Mouse (Mus musculus) CH12.LX (cell line): ENCODE measurements at regions not wholly inside any gene's neighbourhood (a gene's known extent, or its start where the extent isn't known, plus 50 kb on each side); places are given as distances from the start of the nearest gene placed in this dataset.

ENCODE experiments used
- DNase-seq: peaks from one replicate; pipeline ENCODE4 v3.0.0-alpha.2; 2013; ENCODE audit errors: extremely low read depth
- H3K27ac ChIP-seq: 2 replicates; pipeline ENCODE4 v1.5.1; 2012; ENCODE audit warnings: low read depth, mild to moderate bottlenecking, control low read depth, moderate library complexity; ENCODE audit not compliant: insufficient read depth
- H3K27me3 ChIP-seq: replicated peaks from 2 replicates; pipeline ENCODE3; 2012; ENCODE audit warnings: inconsistent platforms
- H3K36me3 ChIP-seq, 2 experiments: replicated peaks in 1 of 2; 2 replicates each; pipeline versions ENCODE3 to v1.6.1; 2012; ENCODE audit warnings: inconsistent platforms in 1 of 2, low read length in 1 of 2, mild to moderate bottlenecking in 1 of 2, mixed read lengths in 1 of 2, moderate library complexity in 1 of 2; ENCODE audit not compliant: control insufficient read depth in 1 of 2, insufficient read depth in 1 of 2
- H3K4me1 ChIP-seq, 2 experiments: 2 replicates each; pipeline ENCODE4 v1.6.1; 2012; ENCODE audit warnings: inconsistent platforms in 1 of 2, moderate library complexity in 1 of 2; ENCODE audit not compliant: insufficient read depth in 2 of 2, control insufficient read depth in 1 of 2
- H3K4me2 ChIP-seq: 2 replicates; pipeline ENCODE4 v1.6.1; 2012; ENCODE audit warnings: low read depth, mild to moderate bottlenecking, control low read depth; ENCODE audit not compliant: poor library complexity, insufficient read depth, severe bottlenecking
- H3K4me3 ChIP-seq, 3 experiments: fragments of 150-350 bp in 1 of 3; sonication (generic) in 1 of 3; replicated peaks in 1 of 3; 2 replicates each; pipeline versions ENCODE3 to v1.5.1; 2011 to 2012; ENCODE audit warnings: low read depth in 2 of 3, low read length in 2 of 3, mild to moderate bottlenecking in 2 of 3, moderate library complexity in 2 of 3, control low read depth in 1 of 3, improper control_type of control experiment in 1 of 3, inconsistent platforms in 1 of 3, mixed read lengths in 1 of 3; ENCODE audit not compliant: poor library complexity in 1 of 3
- H3K79me2 ChIP-seq: replicated peaks from 2 replicates; pipeline ENCODE4 v1.6.1; 2012; ENCODE audit warnings: mild to moderate bottlenecking, moderate library complexity; ENCODE audit not compliant: control insufficient read depth, poor library complexity, insufficient read depth, severe bottlenecking; ENCODE audit errors: extremely low read depth
- H3K9ac ChIP-seq: 2 replicates; pipeline ENCODE4 v1.6.1; 2012; ENCODE audit warnings: low read depth, mild to moderate bottlenecking, control low read depth, moderate library complexity; ENCODE audit not compliant: insufficient read depth
- H3K9me3 ChIP-seq: replicated peaks from 2 replicates; pipeline ENCODE3; 2012; ENCODE audit warnings: low read length, inconsistent platforms, mixed read lengths
- BHLHE40 ChIP-seq: IDR thresholded peaks from 2 replicates; pipeline ENCODE4 v1.6.1; 2011; ENCODE audit warnings: mild to moderate bottlenecking, low read depth, low read length, improper control_type of control experiment
- ELF1 ChIP-seq: IDR thresholded peaks from 2 replicates; pipeline ENCODE4 v1.6.1; 2014; ENCODE audit warnings: low read depth, mild to moderate bottlenecking, inconsistent platforms, low read length, improper control_type of control experiment
- ETS1 ChIP-seq: conservative IDR thresholded peaks from 2 replicates; pipeline ENCODE4 v1.6.1; 2012; ENCODE audit warnings: low read depth, mild to moderate bottlenecking, inconsistent platforms, low read length, improper control_type of control experiment, moderate library complexity
- GABPA ChIP-seq: IDR thresholded peaks from 2 replicates; pipeline ENCODE4 v1.6.1; 2012; ENCODE audit warnings: low read depth, low read length, improper control_type of control experiment, inconsistent platforms; ENCODE audit not compliant: insufficient replicate concordance
- HCFC1 ChIP-seq: IDR thresholded peaks from 2 replicates; pipeline ENCODE4 v1.6.1; 2012; ENCODE audit warnings: low read depth, mild to moderate bottlenecking, inconsistent platforms, low read length, improper control_type of control experiment
- JUND ChIP-seq: conservative IDR thresholded peaks from 2 replicates; pipeline ENCODE4 v1.6.1; 2011; ENCODE audit warnings: low read depth, low read length, improper control_type of control experiment
- MAFK ChIP-seq: IDR thresholded peaks from 2 replicates; pipeline ENCODE4 v1.6.1; 2011; ENCODE audit warnings: low read length, improper control_type of control experiment; ENCODE audit not compliant: insufficient replicate concordance
- MAZ ChIP-seq: IDR thresholded peaks from 2 replicates; pipeline ENCODE4 v1.6.1; 2012; ENCODE audit warnings: low read depth, mild to moderate bottlenecking, inconsistent platforms, low read length, improper control_type of control experiment, moderate library complexity
- PAX5 ChIP-seq: IDR thresholded peaks from 2 replicates; pipeline ENCODE4 v1.6.1; 2012; ENCODE audit warnings: low read length, inconsistent platforms, mixed read lengths
- RCOR1 ChIP-seq: conservative IDR thresholded peaks from 2 replicates; pipeline ENCODE4 v1.6.1; 2012; ENCODE audit warnings: low read depth, mild to moderate bottlenecking, inconsistent platforms, low read length, improper control_type of control experiment
- USF1 ChIP-seq: IDR thresholded peaks from 2 replicates; pipeline ENCODE4 v1.6.1; 2014; ENCODE audit warnings: low read depth, mild to moderate bottlenecking, inconsistent platforms, low read length, improper control_type of control experiment
- ZKSCAN1 ChIP-seq: IDR thresholded peaks from 2 replicates; pipeline ENCODE4 v1.6.1; 2012; ENCODE audit warnings: low read depth, inconsistent platforms, low read length, improper control_type of control experiment, borderline replicate concordance
- dilution Hi-C: fragments of 300-500 bp; cut with MboI; formaldehyde crosslinking; loops from 2 replicates; pipeline ENCODE4 v1.14.3; 2020; ENCODE audit warnings: low sequenced_read_pairs; ENCODE audit not compliant: extremely low pct_unique_long_range_greater_than_20kb, extremely low pct_ligation_motif_present
- in situ Hi-C: fragments of 300-500 bp; cut with MboI; formaldehyde crosslinking; loops from 3 replicates; pipeline ENCODE4 v1.14.3; 2019; ENCODE audit warnings: low sequenced_read_pairs, low pct_ligation_motif_present, low pct_unique_long_range_greater_than_20kb, mixed read lengths

- Histone ChIP-seq H3K4me3 (no peak overlapping the region), H3K9me3 (peaks cover 7% of the 10 kb centered on the region), H3K9ac (no peak overlapping the region), H3K27me3 (peaks cover 51% of the 10 kb centered on the region), H3K79me2 (no peaks in the 10 kb centered on the region), H3K36me3 (no peaks in the 10 kb centered on the region), H3K27ac (no peak overlapping the region), H3K4me1 (peaks cover 0 to 2% of the 10 kb centered on the region in 2 experiments; a peak in 1 of 4 replicates), H3K4me2 (no peak overlapping the region)
- in situ Hi-C loops (no loop called here), dilution Hi-C loops (no loop called here)
- TF ChIP-seq PAX5 (no peak), MAFK (peak; percentile 79), ETS1 (no peak)
- DNase-seq, result no peak
Observed at GRCm38 (mm10) chr11:6779752-6780151, 57.7 kb downstream of the Gm11983 start.

- dilution Hi-C loops, result no loop called here
- no peak for TF ChIP-seq ELF1
- no peak for TF ChIP-seq RCOR1
- no peak for TF ChIP-seq ZKSCAN1
- no peak for TF ChIP-seq USF1
- TF ChIP-seq MAZ, result no peak
- TF ChIP-seq BHLHE40, result no peak
- TF ChIP-seq HCFC1, result no peak
- H3K9me3 ChIP-seq, result peaks cover 7% of the 10 kb centered on the region
Observed at GRCm38 (mm10) chr11:6778596-6779360, 58.7 kb downstream of the Gm11983 start.

GRCm38 (mm10) chr11:6777566-6777965 is 59.9 kb downstream of the Gm11983 start:
- dilution Hi-C loops, result no loop called here
- Histone ChIP-seq H3K79me2 (no peaks in the 10 kb centered on the region), H3K36me3 (no peaks in the 10 kb centered on the region), H3K4me1 (no peaks in the 10 kb centered on the region), H3K4me2 (no peak overlapping the region), H3K9me3 (peaks cover 7% of the 10 kb centered on the region), H3K27ac (no peak overlapping the region), H3K27me3 (peaks cover 59% of the 10 kb centered on the region), H3K9ac (no peak overlapping the region), H3K4me3 (no peak overlapping the region)
- DNase-seq, result no peak
- in situ Hi-C loops, result no loop called here
- TF ChIP-seq GABPA, result no peak
- no peak for TF ChIP-seq PAX5
- no peak for TF ChIP-seq MAZ
- no peak for TF ChIP-seq ELF1
- TF ChIP-seq JUND, result no peak

More at GRCm38 (mm10) chr11:6778596-6779360, 58.7 kb downstream of the Gm11983 start:
- Histone ChIP-seq H3K27ac (no peak overlapping the region), H3K36me3 (no peaks in the 10 kb centered on the region), H3K9ac (no peak overlapping the region), H3K4me2 (no peak overlapping the region), H3K79me2 (no peaks in the 10 kb centered on the region), H3K4me1 (peaks cover 0 to 2% of the 10 kb centered on the region in 2 experiments; a peak in 1 of 4 replicates), H3K27me3 (peaks cover 58% of the 10 kb centered on the region), H3K4me3 (no peak overlapping the region)
- no peak for DNase-seq
- in situ Hi-C loops, result no loop called here
